Mouse (Mus musculus) thymus, postnatal 4 days (tissue): ENCODE results near the gene Egfl8.

Experiments used
- DNase-seq: peaks from one replicate; pipeline ENCODE4 v3.0.0; 2021

The Egfl8 gene

DNA sequence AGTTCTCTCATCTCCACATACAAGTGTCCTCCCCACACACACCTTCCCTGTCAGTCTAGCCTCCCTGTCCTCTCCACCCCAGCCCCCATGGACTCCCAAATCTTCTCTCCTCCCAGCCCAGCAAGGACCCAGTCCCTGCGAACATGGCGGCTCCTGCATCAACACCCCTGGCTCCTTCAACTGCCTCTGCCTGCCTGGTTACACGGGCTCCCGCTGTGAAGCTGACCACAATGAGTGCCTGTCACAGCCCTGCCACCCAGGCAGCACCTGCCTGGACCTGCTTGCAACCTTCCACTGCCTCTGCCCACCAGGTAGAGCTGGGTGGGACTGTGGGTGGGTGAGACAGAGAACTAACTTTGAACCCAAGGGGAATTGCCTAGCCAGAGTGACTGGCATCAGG, 45.9 kb downstream of the Egfl8 start:
- DNase-seq, result no peak

GRCm38 (mm10) chr17:34568421-34568820, 47.4 kb downstream of the Egfl8 start:
- DNase-seq, result no peak

DNA sequence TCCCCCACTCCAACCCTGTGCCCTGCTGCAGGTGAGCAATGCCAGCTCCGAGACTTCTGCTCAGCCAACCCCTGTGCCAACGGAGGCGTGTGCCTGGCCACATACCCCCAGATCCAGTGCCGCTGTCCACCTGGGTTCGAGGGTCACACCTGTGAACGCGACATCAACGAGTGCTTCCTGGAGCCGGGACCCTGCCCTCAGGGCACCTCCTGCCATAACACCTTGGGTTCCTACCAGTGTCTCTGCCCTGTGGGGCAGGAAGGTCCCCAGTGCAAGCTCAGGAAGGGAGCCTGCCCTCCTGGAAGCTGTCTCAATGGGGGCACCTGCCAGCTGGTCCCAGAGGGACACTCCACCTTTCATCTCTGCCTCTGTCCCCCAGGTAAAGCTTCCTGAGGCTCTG, 48.5 kb downstream of the Egfl8 start:
- no peak for DNase-seq

GRCm38 (mm10) chr17:34564796-34565195, 51.0 kb downstream of the Egfl8 start:
- no peak for DNase-seq

- no peak for DNase-seq
These were observed 51.8 kb downstream of the Egfl8 start, which contains the start of gene Notch4 for GRCm38 (mm10) chr17:34564003-34564421. TSS of gene Notch4 (plus strand) at chr17:34564268.

DNA sequence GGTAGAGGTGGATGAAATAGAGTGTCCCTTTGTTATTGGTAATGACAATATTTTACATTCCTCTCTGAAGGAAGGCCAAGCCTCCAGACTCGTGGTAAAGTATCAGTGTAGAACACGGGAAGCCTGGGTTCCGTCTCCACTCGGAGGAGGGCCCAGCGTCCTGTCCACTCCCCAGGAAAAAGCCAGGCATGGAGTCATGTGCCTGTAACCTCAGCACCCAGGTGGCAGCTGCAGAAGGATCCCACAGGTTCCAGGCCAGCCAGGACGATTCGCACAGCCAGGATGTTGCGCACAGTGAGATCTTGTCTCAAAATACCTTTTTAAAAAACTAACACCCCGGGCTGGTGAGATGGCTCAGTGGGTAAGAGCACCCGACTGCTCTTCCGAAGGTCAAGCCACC, 52.4 kb downstream of the Egfl8 start:
- DNase-seq, result no peak
